Mouse (Mus musculus): ENCODE results near the gene Fstl3. TPM values are rescaled to one million over a fixed set of nuclear protein-coding genes. Genes with fewer than 3 reads are reported as not detected.

The Fstl3 gene
- polyA plus RNA-seq, 1 experiment from 2014 or later = 7.5 TPM

GRCm38 (mm10) chr10:79803716-79804323 is 26.7 kb downstream of the Fstl3 start:
- peak overlapping the region; percentile 51 for H3K27ac ChIP-seq
- H3K4me1 ChIP-seq = peaks cover 43% of the 10 kb centered on the region

GRCm38 (mm10) chr10:79805636-79806035 is 28.6 kb downstream of the Fstl3 start:
- no peak overlapping the region for H3K4me3 ChIP-seq
- no peak overlapping the region for H3K9ac ChIP-seq
- peaks cover 39% of the 10 kb centered on the region for H3K36me3 ChIP-seq
- ATAC-seq (ENCODE audit: insufficient number of reproducible peaks, insufficient read depth, low FRiP score, low TSS enrichment, low read depth) = no peak
- no peaks in the 10 kb centered on the region for H3K9me3 ChIP-seq
- no peak overlapping the region for H3K27ac ChIP-seq
- H3K4me2 ChIP-seq = no peak overlapping the region
- H3K27me3 ChIP-seq = no peaks in the 10 kb centered on the region
- 57% methylated on average over 11 of the region's 11 CpGs for WGBS
- H3K4me1 ChIP-seq = peaks cover 43% of the 10 kb centered on the region

More at GRCm38 (mm10) chr10:79803716-79804323, 26.7 kb downstream of the Fstl3 start:
- no peaks in the 10 kb centered on the region for H3K9me3 ChIP-seq
- peak overlapping the region; percentile 57 for H3K9ac ChIP-seq
- no peaks in the 10 kb centered on the region for H3K27me3 ChIP-seq
- H3K4me2 ChIP-seq = peak overlapping the region; percentile 53
- WGBS = 9% methylated on average over 29 of the region's 29 CpGs
- H3K36me3 ChIP-seq = peaks cover 21% of the 10 kb centered on the region
- H3K4me3 ChIP-seq = peak overlapping the region; percentile 17
- peak; percentile 56; the same call in 1 of the 2 replicates for ATAC-seq (ENCODE audit: insufficient number of reproducible peaks, insufficient read depth, low FRiP score, low TSS enrichment, low read depth)

- H3K36me3 ChIP-seq = peaks cover 46% of the 10 kb centered on the region
- no peak overlapping the region for H3K4me3 ChIP-seq
- H3K27ac ChIP-seq = no peak overlapping the region
- no peak overlapping the region for H3K4me2 ChIP-seq
- WGBS = 86% methylated on average over 9 of the region's 9 CpGs
- peaks cover 43% of the 10 kb centered on the region for H3K4me1 ChIP-seq
- H3K27me3 ChIP-seq = no peaks in the 10 kb centered on the region
- H3K9me3 ChIP-seq = no peaks in the 10 kb centered on the region
- no peak overlapping the region for H3K9ac ChIP-seq
- no peak for ATAC-seq (ENCODE audit: insufficient number of reproducible peaks, insufficient read depth, low FRiP score, low TSS enrichment, low read depth)
These were observed 29.3 kb downstream of the Fstl3 start for GRCm38 (mm10) chr10:79806331-79806730.

GRCm38 (mm10) chr10:79806972-79807371 is 29.9 kb downstream of the Fstl3 start:
- Histone ChIP-seq H3K4me1 (peaks cover 40% of the 10 kb centered on the region), H3K9ac (no peak overlapping the region), H3K4me3 (no peak overlapping the region), H3K9me3 (no peaks in the 10 kb centered on the region), H3K4me2 (no peak overlapping the region), H3K27me3 (no peaks in the 10 kb centered on the region), H3K27ac (peak overlapping the region; percentile 45; the same call in 1 of the 2 replicates), H3K36me3 (peaks cover 53% of the 10 kb centered on the region)
- WGBS = 78% methylated on average over 10 of the region's 10 CpGs
- ATAC-seq (ENCODE audit: insufficient number of reproducible peaks, insufficient read depth, low FRiP score, low TSS enrichment, low read depth) = no peak

GRCm38 (mm10) chr10:79807826-79808225 is 30.8 kb downstream of the Fstl3 start:
- Histone ChIP-seq H3K9ac (0 out of 2 replicates have a peak overlapping the region, but pooled peaks have one; percentile 21), H3K4me2 (no peak overlapping the region), H3K27ac (peak overlapping the region; percentile 45), H3K4me1 (peaks cover 32% of the 10 kb centered on the region), H3K36me3 (peaks cover 58% of the 10 kb centered on the region), H3K27me3 (no peaks in the 10 kb centered on the region), H3K4me3 (no peak overlapping the region), H3K9me3 (no peaks in the 10 kb centered on the region)
- 49% methylated on average over 11 of the region's 11 CpGs for WGBS
- ATAC-seq (ENCODE audit: insufficient number of reproducible peaks, insufficient read depth, low FRiP score, low TSS enrichment, low read depth) = no peak

- ATAC-seq (ENCODE audit: insufficient number of reproducible peaks, insufficient read depth, low FRiP score, low TSS enrichment, low read depth) = no peak
- H3K9me3 ChIP-seq = no peaks in the 10 kb centered on the region
- H3K27me3 ChIP-seq = no peaks in the 10 kb centered on the region
- peaks cover 23% of the 10 kb centered on the region for H3K4me1 ChIP-seq
- H3K4me2 ChIP-seq = no peak overlapping the region
- peak overlapping the region; percentile 66 for H3K27ac ChIP-seq
- peaks cover 60% of the 10 kb centered on the region for H3K36me3 ChIP-seq
- H3K9ac ChIP-seq = no peak overlapping the region
- WGBS = 80% methylated on average over 11 of the region's 11 CpGs
- H3K4me3 ChIP-seq = no peak overlapping the region
These were observed 31.7 kb downstream of the Fstl3 start for GRCm38 (mm10) chr10:79808728-79809127.

- 31% methylated on average over 15 of the region's 15 CpGs for WGBS
- no peak; the same call in 1 of the 2 replicates for ATAC-seq (ENCODE audit: insufficient number of reproducible peaks, insufficient read depth, low FRiP score, low TSS enrichment, low read depth)
- no peaks in the 10 kb centered on the region for H3K9me3 ChIP-seq
- H3K4me1 ChIP-seq = 0 out of 2 replicates have a peak, but pooled peaks cover under 1% of the 10 kb centered on the region
- no peak overlapping the region for H3K4me3 ChIP-seq
- H3K27ac ChIP-seq = no peak overlapping the region
- peaks cover 83% of the 10 kb centered on the region for H3K36me3 ChIP-seq
- no peaks in the 10 kb centered on the region for H3K27me3 ChIP-seq
- 0 out of 2 replicates have a peak overlapping the region, but pooled peaks have one; percentile 2 for H3K9ac ChIP-seq
- H3K4me2 ChIP-seq = no peak overlapping the region
These were observed 34.9 kb downstream of the Fstl3 start for GRCm38 (mm10) chr10:79811736-79812637.

GRCm38 (mm10) chr10:79814271-79814842 is 37.3 kb downstream of the Fstl3 start:
- no peak overlapping the region for H3K4me3 ChIP-seq
- no peak overlapping the region for H3K9ac ChIP-seq
- no peak overlapping the region for H3K4me2 ChIP-seq
- ATAC-seq (ENCODE audit: insufficient number of reproducible peaks, insufficient read depth, low FRiP score, low TSS enrichment, low read depth) = no peak
- no peak overlapping the region for H3K27ac ChIP-seq
- H3K27me3 ChIP-seq = no peaks in the 10 kb centered on the region
- H3K4me1 ChIP-seq = no peaks in the 10 kb centered on the region
- H3K36me3 ChIP-seq = peaks cover 78% of the 10 kb centered on the region
- 78% methylated on average over 5 of the region's 5 CpGs for WGBS
- no peaks in the 10 kb centered on the region for H3K9me3 ChIP-seq

GRCm38 (mm10) chr10:79815671-79816494 is 38.8 kb downstream of the Fstl3 start:
- 90% methylated on average over 12 of the region's 12 CpGs for WGBS

GRCm38 (mm10) chr10:79817111-79817510 is 40.0 kb downstream of the Fstl3 start:
- Histone ChIP-seq H3K27me3 (no peaks in the 10 kb centered on the region), H3K4me2 (no peak overlapping the region), H3K4me3 (no peak overlapping the region), H3K9ac (no peak overlapping the region), H3K4me1 (peaks cover 13% of the 10 kb centered on the region), H3K9me3 (no peaks in the 10 kb centered on the region), H3K36me3 (peaks cover 63% of the 10 kb centered on the region), H3K27ac (0 out of 2 replicates have a peak overlapping the region, but pooled peaks have one; percentile 3)
- WGBS = 83% methylated on average over 2 of the region's 2 CpGs
- no peak for ATAC-seq (ENCODE audit: insufficient number of reproducible peaks, insufficient read depth, low FRiP score, low TSS enrichment, low read depth)

More at GRCm38 (mm10) chr10:79815671-79816494, 38.8 kb downstream of the Fstl3 start:
- Histone ChIP-seq H3K36me3 (peaks cover 74% of the 10 kb centered on the region), H3K4me2 (no peak overlapping the region), H3K4me3 (no peak overlapping the region), H3K4me1 (0 out of 2 replicates have a peak, but pooled peaks cover 4% of the 10 kb centered on the region), H3K27ac (no peak overlapping the region), H3K9ac (no peak overlapping the region), H3K9me3 (no peaks in the 10 kb centered on the region), H3K27me3 (no peaks in the 10 kb centered on the region)
- no peak for ATAC-seq (ENCODE audit: insufficient number of reproducible peaks, insufficient read depth, low FRiP score, low TSS enrichment, low read depth)

GRCm38 (mm10) chr10:79818225-79818624 is 41.2 kb downstream of the Fstl3 start:
- Histone ChIP-seq H3K4me3 (no peak overlapping the region), H3K27ac (peak overlapping the region; percentile 23; the same call in 1 of the 2 replicates), H3K36me3 (peaks cover 58% of the 10 kb centered on the region), H3K27me3 (no peaks in the 10 kb centered on the region), H3K9me3 (no peaks in the 10 kb centered on the region), H3K4me2 (no peak overlapping the region), H3K9ac (no peak overlapping the region), H3K4me1 (peaks cover 23% of the 10 kb centered on the region)
- WGBS = 65% methylated on average over 4 of the region's 4 CpGs
- no peak for ATAC-seq (ENCODE audit: insufficient number of reproducible peaks, insufficient read depth, low FRiP score, low TSS enrichment, low read depth)
